ENCODE assay signal across 9 mouse cellular contexts in genomic region chr10:33905489-33905888, GRCm38 (mm10). TPM values are rescaled to one million over a fixed set of nuclear protein-coding genes. Genes with fewer than 3 reads are reported as not detected.
DNase-seq lines count a peak whose midpoint lies in the region; ATAC-seq and TF ChIP-seq lines count a peak whose summit lies in the region.
"Had no signal": no experiment of that assay in that cellular context is flagged by ENCODE, and none has a peak within 500 bp of the region (broad histone marks: within the 10 kb centered on the region; RNA-seq: fewer than 3 reads in every experiment).

No protein-coding gene starts in this region.

- WGBS in embryonic facial prominence, embryonic 10.5 days = 5% methylated on average over 6 of the region's 6 CpGs
- 1% methylated on average over 6 of the region's 6 CpGs for WGBS in midbrain, postnatal 0 days

- H3K9ac ChIP-seq in midbrain, postnatal 0 days (replicated peaks; ENCODE audit: low read length, poor library complexity, severe bottlenecking) = peak overlapping the region; percentile 51; the same call in 1 of the 2 replicates

- peak; percentile 18 for ATAC-seq in midbrain, postnatal 0 days (ENCODE audit: low FRiP score)

- H3K4me3 ChIP-seq in embryonic facial prominence, embryonic 10.5 days = peak overlapping the region; percentile 56
- peak overlapping the region; percentile 52 for H3K4me3 ChIP-seq in midbrain, postnatal 0 days (ENCODE audit: low read depth, low read length)

- TF ChIP-seq CTCF in midbrain, postnatal 0 days (IDR thresholded peaks at IDR 0.05) = no peak

- no peak overlapping the region for H3K27ac ChIP-seq in embryonic facial prominence, embryonic 10.5 days (replicated peaks)
- H3K27ac ChIP-seq in midbrain, postnatal 0 days (ENCODE audit: low read depth, low read length) = no peak overlapping the region
- H3K27ac ChIP-seq: macrophage had no signal

- peak; percentile 8 for DNase-seq in kidney, adult 18-20 months
- DNase-seq in kidney, postnatal 4 days = no peak
- DNase-seq in embryonic facial prominence, embryonic 10.5 days (ENCODE audit: low spot score) = no peak
- peak; percentile 59 for DNase-seq in kidney, adult 9 months
- DNase-seq in midbrain, postnatal 0 days (ENCODE audit: low spot score) = no peak
- no peak for DNase-seq in left cerebral cortex, postnatal 25 days (ENCODE audit: low spot score in 2 of 2)
- DNase-seq in urinary bladder, adult 2 months (ENCODE audit: low spot score) = no peak
- no peak for DNase-seq in cerebellum, postnatal 4 days (ENCODE audit: low spot score in 2 of 2)

- H3K4me1 ChIP-seq in embryonic facial prominence, embryonic 10.5 days = peaks cover 11% of the 10 kb centered on the region
- no peaks in the 10 kb centered on the region for H3K4me1 ChIP-seq in midbrain, postnatal 0 days (ENCODE audit: insufficient read depth, low read length)

- peak overlapping the region; percentile 82 for H3K4me2 ChIP-seq in midbrain, postnatal 0 days (ENCODE audit: low read depth, low read length, poor library complexity, severe bottlenecking)

- no peaks in the 10 kb centered on the region for H3K9me3 ChIP-seq in embryonic facial prominence, embryonic 10.5 days
- no peaks in the 10 kb centered on the region for H3K9me3 ChIP-seq in midbrain, postnatal 0 days (ENCODE audit: low read length)

- H3K36me3 ChIP-seq in embryonic facial prominence, embryonic 10.5 days (replicated peaks) = no peaks in the 10 kb centered on the region
- no peaks in the 10 kb centered on the region for H3K36me3 ChIP-seq in midbrain, postnatal 0 days (ENCODE audit: insufficient read depth, low read length)

- intact Hi-C loops in left cerebral cortex, postnatal 25 days (cut with DNase I) = no loop called here

- H3K27me3 ChIP-seq in embryonic facial prominence, embryonic 10.5 days (replicated peaks; ENCODE audit: low read depth, poor library complexity, severe bottlenecking) = no peaks in the 10 kb centered on the region
- H3K27me3 ChIP-seq in midbrain, postnatal 0 days (ENCODE audit: insufficient read depth, low read length) = no peaks in the 10 kb centered on the region

RNA-seq across cellular contexts. Expression of gene Rsph4a, which starts 0.6 kb away (rescaled TPM):
- polyA plus RNA-seq in embryonic facial prominence, embryonic 10.5 days (2016; fragmentation: Nextera tagmentation; extraction: Ambion mirVana) = 0.04 and 0.07 TPM in 2 replicates
- 2.3 and 2.8 TPM in 2 replicates for total RNA-seq in midbrain, postnatal 0 days (2014; rRNA removed)
- polyA plus RNA-seq in midbrain, postnatal 0 days (2015; fragmentation: Nextera tagmentation; extraction: Ambion mirVana) = 1.9 and 2.6 TPM in 2 replicates
- 1 to 10 TPM; 3.1 to 3.6 TPM for total RNA-seq in left cerebral cortex, postnatal 25 days (2021)
- 1.7 and 1.8 TPM in 2 replicates for polyA plus RNA-seq in urinary bladder, adult 2 months (2012; rRNA removed)
- polyA plus RNA-seq: macrophage had no signal

RNA-seq across cellular contexts. Expression of gene Zup1, which starts 45.6 kb away (rescaled TPM):
- polyA plus RNA-seq in embryonic facial prominence, embryonic 10.5 days (2016; fragmentation: Nextera tagmentation; extraction: Ambion mirVana) = 22.8 and 23.0 TPM in 2 replicates
- 14.1 and 14.6 TPM in 2 replicates for total RNA-seq in midbrain, postnatal 0 days (2014; rRNA removed)
- polyA plus RNA-seq in midbrain, postnatal 0 days (2015; fragmentation: Nextera tagmentation; extraction: Ambion mirVana) = 11.7 and 12.8 TPM in 2 replicates
- 10 to 100 TPM; 14.9 to 18.5 TPM for total RNA-seq in left cerebral cortex, postnatal 25 days (2021)
- 13.2 and 16.1 TPM in 2 replicates for polyA plus RNA-seq in urinary bladder, adult 2 months (2012; rRNA removed)

RNA-seq across cellular contexts. Expression of gene Sult3a1, which starts 48.0 kb away (rescaled TPM):
- not detected in 2 replicates for polyA plus RNA-seq in embryonic facial prominence, embryonic 10.5 days (2016; fragmentation: Nextera tagmentation; extraction: Ambion mirVana)
- not detected in 2 replicates for total RNA-seq in midbrain, postnatal 0 days (2014; rRNA removed)
- polyA plus RNA-seq in midbrain, postnatal 0 days (2015; fragmentation: Nextera tagmentation; extraction: Ambion mirVana) = not detected in 2 replicates
- total RNA-seq in left cerebral cortex, postnatal 25 days (2021) = not detected
- not detected in 2 replicates for polyA plus RNA-seq in urinary bladder, adult 2 months (2012; rRNA removed)
- polyA plus RNA-seq: macrophage had no signal

Comparison
In these comparisons a context has a peak if more than half of its experiments do, and no peak if none do; other contexts are left out.
1. DNase-seq: peak in kidney, adult 18-20 months (single experiment) and kidney, adult 9 months (single experiment); none in kidney, postnatal 4 days (0 of 2), embryonic facial prominence, embryonic 10.5 days (single experiment), midbrain, postnatal 0 days (single experiment), left cerebral cortex, postnatal 25 days (0 of 2), urinary bladder, adult 2 months (single experiment) and cerebellum, postnatal 4 days (0 of 2).